Mouse (Mus musculus) ES-Bruce4 (cell line): ENCODE measurements around the gene Nup205. TPM values are rescaled to one million over a fixed set of nuclear protein-coding genes. Genes with fewer than 3 reads are reported as not detected.

Experiments
- H3K27ac ChIP-seq: 2 replicates; pipeline ENCODE4 v1.5.1; 2012; ENCODE audit warnings: low read length, inconsistent platforms; ENCODE audit not compliant: insufficient read depth
- H3K27me3 ChIP-seq: 2 replicates; pipeline ENCODE4 v1.6.1; 2012; ENCODE audit warnings: mild to moderate bottlenecking, low read length, inconsistent platforms; ENCODE audit not compliant: control insufficient read depth, poor library complexity, insufficient read depth, severe bottlenecking
- H3K36me3 ChIP-seq: 2 replicates; pipeline ENCODE4 v1.6.1; 2012; ENCODE audit warnings: inconsistent platforms, mild to moderate bottlenecking, low read length, moderate library complexity; ENCODE audit not compliant: control insufficient read depth, poor library complexity, insufficient read depth, severe bottlenecking
- H3K4me1 ChIP-seq: one replicate; pipeline ENCODE4 v1.8.1; 2011; ENCODE audit warnings: low read length; ENCODE audit not compliant: control insufficient read depth, insufficient read depth
- H3K4me3 ChIP-seq: 2 replicates; pipeline ENCODE4 v1.5.1; 2011; ENCODE audit warnings: low read depth, mild to moderate bottlenecking, low read length
- H3K9ac ChIP-seq: 2 replicates; pipeline ENCODE4 v1.6.1; 2012; ENCODE audit warnings: low read depth, mild to moderate bottlenecking, inconsistent platforms; ENCODE audit not compliant: poor library complexity, severe bottlenecking
- H3K9me3 ChIP-seq: replicated peaks from 2 replicates; pipeline ENCODE4 v1.6.1; 2012; ENCODE audit warnings: mild to moderate bottlenecking, low read length, inconsistent platforms; ENCODE audit not compliant: control insufficient read depth, poor library complexity, insufficient read depth, severe bottlenecking
- CTCF ChIP-seq: IDR thresholded peaks from one replicate; pipeline ENCODE4 v1.8.1; 2011; ENCODE audit warnings: low read depth, low read length
- EP300 ChIP-seq: IDR thresholded peaks from 2 replicates; pipeline ENCODE4 v1.6.1; 2011; ENCODE audit warnings: low read depth, low read length; ENCODE audit not compliant: insufficient read depth
- POLR2A ChIP-seq: IDR thresholded peaks from one replicate; pipeline ENCODE4 v1.8.1; 2011; ENCODE audit warnings: low read length; ENCODE audit not compliant: insufficient read depth
- polyA plus RNA-seq: library from polyadenylated mRNA; stranded (reverse); fragments of >200 nt; gene quantifications from 2 replicates; pipeline ENCODE4 v1.2.4, GENCODE M21; 2011; ENCODE audit warnings: low read depth; ENCODE audit not compliant: missing spikeins, insufficient read depth, insufficient read length

Gene Nup205
- polyA plus RNA-seq, 1 experiment, result 151 TPM

DNA sequence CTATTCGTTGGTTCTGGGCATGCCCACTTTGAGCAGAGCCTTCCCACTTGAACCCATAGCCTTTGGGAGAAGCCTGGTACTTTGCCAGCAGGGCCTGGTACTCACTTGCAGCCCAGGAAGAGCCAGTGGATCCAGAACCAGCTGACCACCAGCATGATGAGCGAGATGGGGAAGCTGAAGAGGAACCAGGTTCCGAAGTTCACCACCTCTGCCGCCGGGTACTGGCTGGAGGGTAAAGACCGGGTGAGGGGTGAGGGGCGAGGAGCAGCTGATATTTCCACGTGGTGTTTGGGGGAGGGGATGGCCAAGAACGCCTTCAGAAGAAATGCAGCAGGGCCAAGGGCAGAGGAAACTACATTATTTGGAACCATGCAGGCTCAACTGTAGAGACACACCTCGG is 102.1 kb downstream of the Nup205 start:
- H3K9ac ChIP-seq, result no peak overlapping the region
- H3K4me1 ChIP-seq, result no peaks in the 10 kb centered on the region
- H3K9me3 ChIP-seq, result no peaks in the 10 kb centered on the region
- H3K4me3 ChIP-seq, result no peak overlapping the region
- TF ChIP-seq CTCF (no peak), POLR2A (no peak), EP300 (no peak)
- no peak overlapping the region for H3K27ac ChIP-seq
- H3K36me3 ChIP-seq, result no peaks in the 10 kb centered on the region
- H3K27me3 ChIP-seq, result no peaks in the 10 kb centered on the region

DNA sequence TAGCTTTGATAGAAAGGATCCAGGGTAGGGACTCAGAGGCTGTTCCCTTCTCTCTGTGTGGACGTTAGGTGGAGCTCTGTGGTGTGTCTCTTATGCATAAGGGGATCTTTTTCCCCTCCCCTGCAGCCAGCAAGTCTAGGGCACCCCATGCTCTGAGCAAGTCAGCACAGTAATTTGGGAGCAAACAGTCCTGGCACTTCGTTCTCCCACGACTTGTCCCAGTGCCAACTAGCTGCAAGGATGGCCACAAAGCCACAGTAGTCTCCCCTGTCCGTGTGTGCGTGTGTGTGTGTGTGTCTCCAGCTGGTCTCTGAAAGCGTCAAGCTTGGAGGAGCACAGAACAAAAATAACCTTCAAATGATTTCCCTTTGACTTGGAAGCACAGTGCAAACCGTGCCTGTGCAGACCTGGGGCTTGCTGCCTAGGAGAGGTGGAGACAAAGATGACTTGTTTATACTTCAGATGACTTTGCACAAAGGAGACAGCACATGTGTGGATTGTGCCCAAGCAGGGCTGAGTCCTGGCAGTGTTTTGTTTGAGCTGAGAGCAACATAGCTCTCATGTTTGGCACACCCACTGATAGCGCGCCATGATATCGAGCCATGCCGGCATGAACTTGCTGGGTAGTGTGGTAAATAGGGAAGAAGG is 111.0 kb downstream of the Nup205 start:
- Histone ChIP-seq H3K9me3 (no peaks in the 10 kb centered on the region), H3K27ac (no peak overlapping the region), H3K27me3 (no peaks in the 10 kb centered on the region), H3K36me3 (no peaks in the 10 kb centered on the region), H3K9ac (no peak overlapping the region), H3K4me1 (peaks cover 9% of the 10 kb centered on the region), H3K4me3 (no peak overlapping the region)
- no peak for TF ChIP-seq CTCF
- no peak for TF ChIP-seq POLR2A
- TF ChIP-seq EP300, result no peak

DNA sequence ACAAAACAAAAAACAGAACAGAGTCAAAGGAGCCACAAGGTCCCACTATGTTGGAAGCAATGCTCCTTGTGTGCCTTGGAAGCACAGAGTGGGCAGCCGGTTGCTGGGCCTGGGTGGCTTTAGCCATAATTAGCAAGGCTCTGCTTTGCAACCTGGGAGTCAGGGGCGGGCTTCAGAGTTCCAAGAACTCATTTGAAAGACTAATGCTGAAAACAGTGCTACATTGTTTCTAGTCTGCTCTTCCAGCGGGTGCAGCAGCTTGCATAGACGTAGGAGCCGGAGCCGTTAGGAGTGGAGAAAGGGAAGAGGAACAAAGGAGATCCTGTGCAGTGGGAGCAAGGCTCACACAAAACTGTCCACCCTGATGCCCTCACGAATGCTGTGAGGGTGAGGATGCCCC is 111.7 kb downstream of the Nup205 start:
- Histone ChIP-seq H3K27ac (0 out of 2 replicates have a peak overlapping the region, but pooled peaks have one; percentile 30), H3K36me3 (no peaks in the 10 kb centered on the region), H3K9me3 (no peaks in the 10 kb centered on the region), H3K4me3 (no peak overlapping the region; the same call in 1 of the 2 replicates), H3K27me3 (no peaks in the 10 kb centered on the region), H3K9ac (no peak overlapping the region), H3K4me1 (peaks cover 9% of the 10 kb centered on the region)
- TF ChIP-seq CTCF, result no peak
- TF ChIP-seq EP300, result peak; percentile 66; the same call in 1 of the 2 replicates

DNA sequence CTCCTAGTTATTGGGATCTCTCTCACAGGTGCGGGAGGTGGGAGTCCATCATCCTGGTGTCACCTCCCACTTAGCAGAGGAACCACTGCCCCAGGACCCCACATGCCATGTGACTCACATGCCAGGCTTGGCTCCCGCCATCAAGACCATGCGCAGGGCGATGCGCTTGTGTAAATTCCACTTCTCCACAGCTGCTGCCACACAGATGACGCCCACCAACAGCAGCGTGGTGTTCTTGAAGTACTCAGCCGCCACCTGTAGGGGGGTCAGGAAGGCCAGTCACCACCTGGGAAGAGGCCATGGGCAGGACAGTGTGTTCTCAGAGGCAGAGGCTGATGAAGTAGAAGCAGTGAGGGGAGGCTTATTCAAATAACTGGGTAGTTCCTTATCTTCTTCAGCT is 112.5 kb downstream of the Nup205 start:
- Histone ChIP-seq H3K36me3 (no peaks in the 10 kb centered on the region), H3K9me3 (no peaks in the 10 kb centered on the region), H3K27ac (no peak overlapping the region)

DNA sequence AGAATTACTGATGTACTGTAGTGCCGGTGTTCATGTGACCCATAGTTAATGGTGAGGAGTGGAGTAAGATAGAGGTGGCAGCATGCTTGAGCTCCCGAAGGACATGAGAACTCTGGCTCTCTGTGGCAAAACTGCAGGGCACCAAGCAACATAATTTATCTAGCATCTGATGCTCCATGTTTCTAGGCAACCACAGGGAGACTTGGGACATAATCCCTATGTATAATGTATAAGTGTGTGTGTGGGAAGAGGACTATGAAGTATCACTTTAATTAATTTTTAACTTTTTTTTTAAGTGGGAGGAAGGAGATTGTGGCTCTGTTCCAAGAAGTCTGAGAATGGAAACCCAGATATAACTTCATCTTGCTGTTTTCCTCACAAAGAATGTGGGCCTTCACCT is 117.7 kb downstream of the Nup205 start:
- TF ChIP-seq POLR2A (no peak), CTCF (no peak), EP300 (no peak)
- H3K27me3 ChIP-seq, result no peaks in the 10 kb centered on the region
- H3K36me3 ChIP-seq, result no peaks in the 10 kb centered on the region
- no peak overlapping the region for H3K4me3 ChIP-seq
- no peaks in the 10 kb centered on the region for H3K4me1 ChIP-seq
- no peaks in the 10 kb centered on the region for H3K9me3 ChIP-seq
- H3K27ac ChIP-seq, result no peak overlapping the region
- H3K9ac ChIP-seq, result no peak overlapping the region

More for the DNA sequence above, 112.5 kb downstream of the Nup205 start:
- H3K4me1 ChIP-seq, result peaks cover 9% of the 10 kb centered on the region
- H3K9ac ChIP-seq, result no peak overlapping the region
- no peaks in the 10 kb centered on the region for H3K27me3 ChIP-seq
- TF ChIP-seq CTCF (no peak), POLR2A (no peak), EP300 (no peak)
- no peak overlapping the region for H3K4me3 ChIP-seq

DNA sequence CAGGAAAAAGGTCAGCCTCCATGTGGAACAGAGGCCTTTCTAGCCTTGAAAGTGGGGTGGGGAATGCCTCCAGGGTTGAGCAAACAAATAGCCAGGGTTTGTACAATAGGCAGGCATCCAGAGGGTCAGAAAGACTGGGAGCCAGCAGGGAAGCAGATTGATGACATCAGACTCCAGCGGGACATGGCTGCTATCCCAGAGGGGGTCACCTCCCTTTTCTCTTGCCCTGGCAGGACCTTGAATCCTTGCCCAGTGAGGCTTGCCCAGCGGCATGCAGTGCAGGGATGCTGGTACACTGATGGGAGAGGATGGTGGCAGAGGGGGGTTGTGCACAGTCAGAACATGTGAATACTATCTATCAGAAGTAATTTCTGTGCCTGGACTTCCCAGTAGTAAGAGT is 119.8 kb downstream of the Nup205 start:
- no peaks in the 10 kb centered on the region for H3K4me1 ChIP-seq
- H3K36me3 ChIP-seq, result no peaks in the 10 kb centered on the region
- H3K9me3 ChIP-seq, result no peaks in the 10 kb centered on the region
- TF ChIP-seq POLR2A, result no peak
- TF ChIP-seq CTCF, result no peak
- no peak for TF ChIP-seq EP300
- no peak overlapping the region for H3K4me3 ChIP-seq
- no peaks in the 10 kb centered on the region for H3K27me3 ChIP-seq
- no peak overlapping the region for H3K9ac ChIP-seq
- H3K27ac ChIP-seq, result no peak overlapping the region

Other genes with a start within 250 kb of the Nup205 start
- gene Slc23a4, start 189.0 kb upstream of the Nup205 start, polyA plus RNA-seq, result 1.3 and 2.4 TPM in 2 replicates
- 45.7 and 49.2 TPM in 2 replicates for gene Cnot4, start 43.7 kb upstream of the Nup205 start, polyA plus RNA-seq
- gene Slc13a4, start 130.7 kb downstream of the Nup205 start, polyA plus RNA-seq, result 1.1 and 1.2 TPM in 2 replicates
- not detected in 2 replicates for gene Fam180a, start 148.7 kb downstream of the Nup205 start, polyA plus RNA-seq